Comparison of ENCODE assay signal across 12 mouse cellular contexts in genomic region chr14:98073421-98074080, GRCm38 (mm10).
DNase-seq lines count a peak whose midpoint lies in the region; ATAC-seq and TF ChIP-seq lines count a peak whose summit lies in the region.
"Had no signal": no experiment of that assay in that cellular context is flagged by ENCODE, and none has a peak within 500 bp of the region (broad histone marks: within the 10 kb centered on the region; RNA-seq: fewer than 3 reads in every experiment).

No protein-coding gene starts in this region.

- ATAC-seq in heart, embryonic 13.5 days (ENCODE audit: extremely low read depth, insufficient number of reproducible peaks, low FRiP score, low TSS enrichment): no peak
- ATAC-seq in hindbrain, embryonic 11.5 days (ENCODE audit: low FRiP score): peak; percentile 22; the same call in 1 of the 2 replicates
- ATAC-seq in midbrain, embryonic 16.5 days: peak; percentile 84

- H3K27ac ChIP-seq in heart, embryonic 13.5 days (replicated peaks): no peak overlapping the region
- no peak overlapping the region for H3K27ac ChIP-seq in heart, adult 2 months
- H3K27ac ChIP-seq in hindbrain, embryonic 11.5 days (ENCODE audit: low read depth, low read length): peak overlapping the region; percentile 70
- peak overlapping the region; percentile 1; the same call in 1 of the 2 replicates for H3K27ac ChIP-seq in midbrain, embryonic 16.5 days (ENCODE audit: low read length)

- H3K4me1 ChIP-seq in heart, embryonic 13.5 days: peaks cover 22% of the 10 kb centered on the region
- peaks cover 2% of the 10 kb centered on the region; the same call in 1 of the 2 replicates for H3K4me1 ChIP-seq in heart, adult 2 months (ENCODE audit: control insufficient read depth, insufficient read depth, low read length)
- H3K4me1 ChIP-seq in hindbrain, embryonic 11.5 days (replicated peaks; ENCODE audit: control insufficient read depth, insufficient read depth, low read length): peaks cover 12% of the 10 kb centered on the region
- H3K4me1 ChIP-seq in midbrain, embryonic 16.5 days (ENCODE audit: control insufficient read depth, insufficient read depth, low read length): peaks cover 13% of the 10 kb centered on the region

- H3K79me2 ChIP-seq in heart, adult 2 months (replicated peaks; ENCODE audit: control insufficient read depth, insufficient read depth, low read length): peaks cover 3% of the 10 kb centered on the region

- no peaks in the 10 kb centered on the region for H3K27me3 ChIP-seq in heart, embryonic 13.5 days (replicated peaks)
- no peaks in the 10 kb centered on the region for H3K27me3 ChIP-seq in heart, adult 2 months (ENCODE audit: control insufficient read depth, insufficient read depth, low read length)
- H3K27me3 ChIP-seq in hindbrain, embryonic 11.5 days (ENCODE audit: control insufficient read depth, insufficient read depth, low read length): no peaks in the 10 kb centered on the region
- no peaks in the 10 kb centered on the region for H3K27me3 ChIP-seq in midbrain, embryonic 16.5 days (ENCODE audit: control insufficient read depth, insufficient read depth, low read depth, low read length)

- no peaks in the 10 kb centered on the region for H3K9me3 ChIP-seq in heart, embryonic 13.5 days
- H3K9me3 ChIP-seq in hindbrain, embryonic 11.5 days (ENCODE audit: control insufficient read depth, low read length): no peaks in the 10 kb centered on the region
- H3K9me3 ChIP-seq in midbrain, embryonic 16.5 days (replicated peaks; ENCODE audit: control insufficient read depth, low read length, poor library complexity, severe bottlenecking): no peaks in the 10 kb centered on the region

- DNase-seq in heart, adult 2 months: no peak
- peak; percentile 24 for DNase-seq in brain, embryonic 18.5 days (ENCODE audit: low read depth, low spot score)
- DNase-seq in hindbrain, embryonic 11.5 days (ENCODE audit: low spot score): no peak
- no peak for DNase-seq in adrenal gland, postnatal 4 days (ENCODE audit: low spot score in 2 of 2)
- no peak for DNase-seq in thymus, postnatal 10 days (ENCODE audit: low spot score in 2 of 2)
- no peak for DNase-seq in spleen, postnatal 10 days (ENCODE audit: low spot score in 2 of 2)
- DNase-seq: adrenal gland, postnatal 25 days; cerebellum, postnatal 25 days; kidney, postnatal 25 days; lung, adult 18-20 months had no signal

- intact Hi-C loops in heart, adult 2 months (cut with DNase I): no loop called here

- 66% methylated on average over 12 of the region's 12 CpGs for WGBS in heart, embryonic 13.5 days
- 75% methylated on average over 12 of the region's 12 CpGs for WGBS in heart, adult 2 months
- WGBS in hindbrain, embryonic 11.5 days: 49% methylated on average over 12 of the region's 12 CpGs
- WGBS in midbrain, embryonic 16.5 days: 18% methylated on average over 12 of the region's 12 CpGs

- no peaks in the 10 kb centered on the region for H3K36me3 ChIP-seq in heart, embryonic 13.5 days
- H3K36me3 ChIP-seq in heart, adult 2 months (ENCODE audit: control insufficient read depth, insufficient read depth, low read length): peaks cover 4% of the 10 kb centered on the region
- H3K36me3 ChIP-seq in hindbrain, embryonic 11.5 days (ENCODE audit: control insufficient read depth, insufficient read depth, low read length): no peaks in the 10 kb centered on the region
- no peaks in the 10 kb centered on the region for H3K36me3 ChIP-seq in midbrain, embryonic 16.5 days (ENCODE audit: control insufficient read depth, insufficient read depth, low read length)

- TF ChIP-seq EP300 in heart, adult 2 months (IDR thresholded peaks at IDR 0.05; ENCODE audit: insufficient read depth, low read depth, low read length): no peak

- TF ChIP-seq POLR2A in heart, adult 2 months (IDR thresholded peaks at IDR 0.05; ENCODE audit: insufficient read depth, low read depth, low read length): no peak

- H3K4me2 ChIP-seq in heart, embryonic 13.5 days: peak overlapping the region; percentile 54
- peak overlapping the region; percentile 12; the same call in 1 of the 2 replicates for H3K4me2 ChIP-seq in hindbrain, embryonic 11.5 days (replicated peaks; ENCODE audit: low read depth, low read length)
- peak overlapping the region; percentile 43 for H3K4me2 ChIP-seq in midbrain, embryonic 16.5 days (ENCODE audit: low read length)

- 0 out of 2 replicates have a peak overlapping the region, but pooled peaks have one; percentile 19 for H3K4me3 ChIP-seq in heart, embryonic 13.5 days
- no peak overlapping the region for H3K4me3 ChIP-seq in heart, adult 2 months
- no peak overlapping the region for H3K4me3 ChIP-seq in hindbrain, embryonic 11.5 days (ENCODE audit: low read depth, low read length)
- peak overlapping the region; percentile 17 for H3K4me3 ChIP-seq in midbrain, embryonic 16.5 days (ENCODE audit: low read depth, low read length)

- peak overlapping the region; percentile 24; the same call in 1 of the 2 replicates for H3K9ac ChIP-seq in heart, embryonic 13.5 days
- H3K9ac ChIP-seq in heart, adult 2 months (ENCODE audit: low read depth, low read length): no peak overlapping the region
- H3K9ac ChIP-seq in hindbrain, embryonic 11.5 days (ENCODE audit: low read depth, low read length): no peak overlapping the region
- 0 out of 2 replicates have a peak overlapping the region, but pooled peaks have one; percentile 0 for H3K9ac ChIP-seq in midbrain, embryonic 16.5 days (ENCODE audit: low read depth, low read length)

- TF ChIP-seq CTCF in heart, adult 2 months (IDR thresholded peaks at IDR 0.05): no peak

Comparison
In these comparisons a context has a peak if more than half of its experiments do, and no peak if none do; other contexts are left out.
1. H3K4me3 ChIP-seq: peak in heart, embryonic 13.5 days (single experiment) and midbrain, embryonic 16.5 days (single experiment); none in heart, adult 2 months (single experiment) and hindbrain, embryonic 11.5 days (single experiment).
2. H3K9ac ChIP-seq: peak in heart, embryonic 13.5 days (single experiment) and midbrain, embryonic 16.5 days (single experiment); none in heart, adult 2 months (single experiment) and hindbrain, embryonic 11.5 days (single experiment).
3. H3K27ac ChIP-seq: peak in hindbrain, embryonic 11.5 days (single experiment) and midbrain, embryonic 16.5 days (single experiment); none in heart, embryonic 13.5 days (single experiment) and heart, adult 2 months (single experiment).
4. Peak in every context shown above with its lines, with median percentiles within 50 percentile points of each other: H3K4me2 ChIP-seq.